Mouse (Mus musculus) embryonic fibroblast, embryonic 13.5 days (primary cell): ENCODE results near the gene Lpcat4.
A peak's percentile ranks its signal among the peaks of the same experiment; 100 is the strongest.

Source experiments
- CTCF ChIP-seq: IDR thresholded peaks from 2 replicates; pipeline ENCODE4 v1.5.1; 2011; ENCODE audit warnings: mild to moderate bottlenecking, control low read depth, low read length, moderate library complexity, borderline replicate concordance; ENCODE audit not compliant: insufficient read depth
- POLR2A ChIP-seq: IDR thresholded peaks from 2 replicates; pipeline ENCODE4 v1.6.1; 2011; ENCODE audit warnings: low read depth, mild to moderate bottlenecking, control low read depth, low read length, moderate library complexity

GRCm38 (mm10) chr2:112265448-112266241, 26.4 kb downstream of the Lpcat4 start, which contains the start of gene Slc12a6:
- TF ChIP-seq POLR2A (peak; percentile 49), CTCF (no peak)
